Mouse (Mus musculus) kidney, postnatal 0 days (tissue): ENCODE measurements around the gene Grm2. TPM values are rescaled to one million over a fixed set of nuclear protein-coding genes. Genes with fewer than 3 reads are reported as not detected.

Source experiments
- ATAC-seq: fragments of 200-750 bp; cut with Nextera tagmentation; replicated peaks from 2 replicates; pipeline ENCODE4 v1.8.0; 2017; ENCODE audit warnings: low read depth, moderate number of reproducible peaks, moderate TSS enrichment, moderate library complexity; ENCODE audit not compliant: low FRiP score
- DNase-seq: peaks from one replicate; pipeline ENCODE4 v3.0.0-alpha.2; 2016; ENCODE audit warnings: low spot score
- H3K27ac ChIP-seq: fragments of 300-500 bp; sonication (generic); 2 replicates; pipeline ENCODE4 v1.5.1; 2014; ENCODE audit warnings: mild to moderate bottlenecking
- H3K27me3 ChIP-seq: fragments of 300-500 bp; sonication (generic); 2 replicates; pipeline ENCODE4 v1.6.1; 2014; ENCODE audit warnings: low read length, mixed read lengths; ENCODE audit not compliant: insufficient read depth
- H3K36me3 ChIP-seq: fragments of 300-500 bp; sonication (generic); 2 replicates; pipeline ENCODE4 v1.6.1; 2014; ENCODE audit warnings: low read length, mixed read lengths; ENCODE audit not compliant: insufficient read depth
- H3K4me1 ChIP-seq: fragments of 300-500 bp; sonication (generic); replicated peaks from 2 replicates; pipeline ENCODE4 v1.6.1; 2014; ENCODE audit warnings: antibody characterized with exemption, low read length, mixed read lengths; ENCODE audit not compliant: insufficient read depth
- H3K4me2 ChIP-seq: fragments of 300-500 bp; sonication (generic); 2 replicates; pipeline ENCODE4 v1.6.1; 2014; ENCODE audit warnings: mild to moderate bottlenecking, low read length, moderate library complexity, mixed read lengths
- H3K4me3 ChIP-seq: fragments of 300-500 bp; sonication (generic); replicated peaks from 2 replicates; pipeline ENCODE4 v1.5.1; 2014; ENCODE audit warnings: low read depth, low read length
- H3K9ac ChIP-seq: fragments of 300-500 bp; sonication (generic); 2 replicates; pipeline ENCODE4 v1.6.1; 2014; ENCODE audit warnings: low read depth, low read length
- H3K9me3 ChIP-seq: fragments of 300-500 bp; sonication (generic); replicated peaks from 2 replicates; pipeline ENCODE4 v1.6.1; 2016; ENCODE audit warnings: low read length, inconsistent platforms, mixed read lengths
- CTCF ChIP-seq: IDR thresholded peaks from 2 replicates; pipeline ENCODE4 v1.5.1; 2016; ENCODE audit warnings: antibody characterized with exemption, low read depth, mild to moderate bottlenecking, moderate library complexity
- WGBS: fragments of 180-500 bp; shearing (Covaris S2); extraction: QIAGEN DNeasy Blood & Tissue Kit; methylation state at CpG from one replicate; pipeline ENCODE4 v1.1.7; 2014; 5-methylcytosine and 5-hydroxymethylcytosine counted together
- polyA plus RNA-seq: library from polyadenylated mRNA; unstranded; fragments of >200 nt; fragmentation: Nextera tagmentation; extraction: Ambion mirVana; gene quantifications from 2 replicates; pipeline ENCODE4 v1.2.1, GENCODE M21; 2015

The Grm2 gene
- polyA plus RNA-seq, result not detected in 2 replicates

- no peak for TF ChIP-seq CTCF
- Histone ChIP-seq H3K9ac (no peak within 1 kb of the TSS), H3K4me2 (peak within 1 kb of the TSS; percentile 56), H3K36me3 (peaks cover 32% of the 10 kb centered on the region), H3K27ac (no peak within 1 kb of the TSS), H3K27me3 (peaks cover 4% of the 10 kb centered on the region; the same call in 1 of the 2 replicates), H3K4me1 (peaks cover 7% of the 10 kb centered on the region; the same call in 1 of the 2 replicates), H3K9me3 (no peaks in the 10 kb centered on the region), H3K4me3 (peak within 1 kb of the TSS; percentile 16; the same call in 1 of the 2 replicates)
- WGBS, result 2% methylated on average over 36 of the region's 44 CpGs
- DNase-seq, result peak; percentile 82
- peak; percentile 80 for ATAC-seq
Measured at GRCm38 (mm10) chr9:106655884-106656720, at the start of gene Grm2. TSS of gene Grm2 (minus strand) at chr9:106656082.

GRCm38 (mm10) chr9:106692973-106693481 lies 37.1 kb upstream of the Grm2 start:
- ATAC-seq (no peak), DNase-seq (no peak)

GRCm38 (mm10) chr9:106688834-106689233 lies 33.0 kb upstream of the Grm2 start:
- Histone ChIP-seq H3K4me3 (no peak overlapping the region), H3K27me3 (no peaks in the 10 kb centered on the region), H3K9me3 (no peaks in the 10 kb centered on the region), H3K4me1 (peaks cover 4% of the 10 kb centered on the region), H3K36me3 (peaks cover 14% of the 10 kb centered on the region), H3K27ac (no peak overlapping the region), H3K4me2 (no peak overlapping the region), H3K9ac (no peak overlapping the region)
- DNase-seq, result no peak
- ATAC-seq, result no peak
- no peak for TF ChIP-seq CTCF
- 83% methylated on average over 8 of the region's 8 CpGs for WGBS

More at GRCm38 (mm10) chr9:106692973-106693481, 37.1 kb upstream of the Grm2 start:
- Histone ChIP-seq H3K4me3 (no peak overlapping the region), H3K9me3 (no peaks in the 10 kb centered on the region), H3K9ac (no peak overlapping the region), H3K27me3 (no peaks in the 10 kb centered on the region), H3K4me2 (no peak overlapping the region), H3K4me1 (no peaks in the 10 kb centered on the region), H3K27ac (no peak overlapping the region), H3K36me3 (peaks cover 25% of the 10 kb centered on the region)
- 92% methylated on average over 11 of the region's 11 CpGs for WGBS
- no peak for TF ChIP-seq CTCF

GRCm38 (mm10) chr9:106686983-106687650 lies 31.2 kb upstream of the Grm2 start:
- no peaks in the 10 kb centered on the region for H3K27me3 ChIP-seq
- TF ChIP-seq CTCF, result peak; percentile 96
- ATAC-seq, result peak; percentile 67
- no peak overlapping the region for H3K4me3 ChIP-seq
- 0 out of 2 replicates have a peak overlapping the region, but pooled peaks have one; percentile 3 for H3K9ac ChIP-seq
- 31% methylated on average over 8 of the region's 8 CpGs for WGBS
- no peaks in the 10 kb centered on the region; the same call in 1 of the 2 replicates for H3K36me3 ChIP-seq
- DNase-seq, result peak; percentile 94
- H3K9me3 ChIP-seq, result no peaks in the 10 kb centered on the region
- peaks cover 4% of the 10 kb centered on the region for H3K4me1 ChIP-seq
- no peak overlapping the region for H3K27ac ChIP-seq
- peak overlapping the region; percentile 43 for H3K4me2 ChIP-seq

GRCm38 (mm10) chr9:106685249-106686101 lies 29.6 kb upstream of the Grm2 start, which contains the start of gene Tex264:
TSS of gene Tex264 (minus strand) at chr9:106685927.
- Histone ChIP-seq H3K27ac (peak within 1 kb of the TSS; percentile 87), H3K9ac (peak within 1 kb of the TSS; percentile 78), H3K4me1 (peaks cover 4% of the 10 kb centered on the region), H3K9me3 (no peaks in the 10 kb centered on the region), H3K4me2 (peak within 1 kb of the TSS; percentile 97), H3K36me3 (peaks cover 15% of the 10 kb centered on the region), H3K27me3 (no peaks in the 10 kb centered on the region), H3K4me3 (peak within 1 kb of the TSS; percentile 82)
- DNase-seq, result peak; percentile 85
- no peak for TF ChIP-seq CTCF
- peak; percentile 87 for ATAC-seq
- 2% methylated on average over 72 of the region's 86 CpGs for WGBS
